Mouse (Mus musculus) heart, postnatal 0 days (tissue): ENCODE results near the gene Gon4l. TPM values are rescaled to one million over a fixed set of nuclear protein-coding genes. Genes with fewer than 3 reads are reported as not detected.
"Not testable (repeated sequence)": the region's sequence is repeated elsewhere in the genome, so short reads cannot be mapped to it uniquely, and the experiment has no call there.

Experiments used
- ATAC-seq: fragments of 200-750 bp; cut with Nextera tagmentation; 2 replicates; pipeline ENCODE4 v1.8.0; 2017; ENCODE audit warnings: low read depth, moderate number of reproducible peaks, moderate library complexity; ENCODE audit not compliant: insufficient read depth
- DNase-seq: peaks from one replicate; pipeline ENCODE4 v3.0.0-alpha.2; 2016; ENCODE audit warnings: low spot score
- H3K27ac ChIP-seq: fragments of 300-500 bp; sonication (generic); 2 replicates; pipeline ENCODE4 v1.5.1; 2014; ENCODE audit warnings: low read depth, mild to moderate bottlenecking
- H3K27me3 ChIP-seq: fragments of 300-500 bp; sonication (generic); 2 replicates; pipeline ENCODE4 v1.6.1; 2014; ENCODE audit warnings: low read length, mixed read lengths; ENCODE audit not compliant: control insufficient read depth, insufficient read depth
- H3K36me3 ChIP-seq: fragments of 300-500 bp; sonication (generic); replicated peaks from 2 replicates; pipeline ENCODE4 v1.6.1; 2014; ENCODE audit warnings: low read length, mixed read lengths; ENCODE audit not compliant: control insufficient read depth, insufficient read depth
- H3K4me1 ChIP-seq: fragments of 300-500 bp; sonication (generic); 2 replicates; pipeline ENCODE4 v1.6.1; 2014; ENCODE audit warnings: antibody characterized with exemption; ENCODE audit not compliant: control insufficient read depth, insufficient read depth
- H3K4me2 ChIP-seq: fragments of 300-500 bp; sonication (generic); 2 replicates; pipeline ENCODE4 v1.6.1; 2014; ENCODE audit warnings: low read depth, mild to moderate bottlenecking, low read length, moderate library complexity
- H3K4me3 ChIP-seq: fragments of 300-500 bp; sonication (generic); 2 replicates; pipeline ENCODE4 v1.5.1; 2014; ENCODE audit warnings: low read depth, low read length
- H3K9ac ChIP-seq: fragments of 300-500 bp; sonication (generic); replicated peaks from 2 replicates; pipeline ENCODE4 v1.6.1; 2014; ENCODE audit warnings: low read depth, low read length, mixed read lengths
- H3K9me3 ChIP-seq: fragments of 300-500 bp; sonication (generic); replicated peaks from 2 replicates; pipeline ENCODE4 v1.6.1; 2016; ENCODE audit warnings: low read length; ENCODE audit not compliant: control insufficient read depth
- CTCF ChIP-seq: IDR thresholded peaks from 2 replicates; pipeline ENCODE4 v1.5.1; 2016; ENCODE audit warnings: antibody characterized with exemption, control low read depth, low read depth
- EP300 ChIP-seq: IDR thresholded peaks from 2 replicates; pipeline ENCODE4 v1.6.1; 2016; ENCODE audit warnings: antibody characterized with exemption, low read depth
- WGBS: fragments of 180-500 bp; shearing (Covaris S2); extraction: QIAGEN DNeasy Blood & Tissue Kit; methylation state at CpG from one replicate; pipeline ENCODE4 v1.1.7; 2014; 5-methylcytosine and 5-hydroxymethylcytosine counted together
- polyA plus RNA-seq: library from polyadenylated mRNA; unstranded; fragments of >200 nt; fragmentation: Nextera tagmentation; extraction: Ambion mirVana; gene quantifications from 2 replicates; pipeline ENCODE4 v1.2.1, GENCODE M21; 2015
- total RNA-seq: library from RNA; depleted of rRNA; stranded (reverse); fragments of >200 nt; gene quantifications from 2 replicates; pipeline ENCODE4 v1.2.3, GENCODE M21; 2014; ENCODE audit warnings: low replicate concordance; rRNA removed

Gene Gon4l
- total RNA-seq (16.3 and 18.4 TPM in 2 replicates), polyA plus RNA-seq (3.8 and 4.2 TPM in 2 replicates)

- not testable (repeated sequence) for H3K9me3 ChIP-seq, H3K27ac ChIP-seq, H3K4me1 ChIP-seq, H3K27me3 ChIP-seq, H3K9ac ChIP-seq
- peak within 1 kb of the TSS; percentile 40 for H3K4me3 ChIP-seq
- H3K4me2 ChIP-seq = peak within 1 kb of the TSS; percentile 48
- 4% methylated on average over 25 of the region's 39 CpGs for WGBS
- DNase-seq (peak; percentile 9), ATAC-seq (peak; percentile 77)
- H3K36me3 ChIP-seq = peaks cover 14% of the 10 kb centered on the region
These were observed at the start of gene Gon4l for GRCm38 (mm10) chr3:88834951-88835491. Gene Gon4l, plus strand, starts transcription at chr3:88835231.

DNA sequence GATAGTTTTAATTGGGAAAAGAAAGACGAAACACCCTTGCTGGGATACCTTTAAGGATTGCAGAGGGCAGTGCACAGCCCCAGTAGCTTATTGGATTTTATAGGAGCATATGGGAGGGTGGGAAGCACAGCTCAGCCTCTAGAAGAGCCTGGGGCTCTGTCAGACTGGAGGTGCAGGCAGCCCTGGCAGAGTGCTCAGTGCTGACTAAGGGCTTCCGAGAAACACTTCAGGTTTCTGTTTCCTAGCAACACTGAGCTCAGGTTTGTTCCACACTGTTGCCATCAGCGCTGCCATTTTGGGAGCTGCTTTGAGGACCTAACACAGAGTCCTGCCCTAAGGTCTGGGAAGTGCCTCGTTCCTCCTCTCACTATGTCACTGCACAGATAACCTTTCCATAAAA is 48.7 kb upstream of the Gon4l start:
- DNase-seq = not testable (repeated sequence)
- peak; percentile 67 for ATAC-seq

GRCm38 (mm10) chr3:88786805-88787204 is 48.2 kb upstream of the Gon4l start:
- H3K4me3 ChIP-seq, H3K27me3 ChIP-seq, H3K9me3 ChIP-seq, DNase-seq, H3K27ac ChIP-seq, H3K4me1 ChIP-seq, H3K4me2 ChIP-seq, H3K9ac ChIP-seq: not testable (repeated sequence)
- no CpG with 5 or more reads among the region's 8 CpGs for WGBS
- H3K36me3 ChIP-seq = peaks cover 14% of the 10 kb centered on the region
- ATAC-seq = peak; percentile 27; the same call in 1 of the 2 replicates

More for the DNA sequence above, 48.7 kb upstream of the Gon4l start:
- not testable (repeated sequence) for H3K9ac ChIP-seq, H3K4me3 ChIP-seq, H3K4me1 ChIP-seq, H3K4me2 ChIP-seq, H3K27me3 ChIP-seq, H3K27ac ChIP-seq, H3K9me3 ChIP-seq
- 87% methylated on average over 1 of the region's 4 CpGs for WGBS
- H3K36me3 ChIP-seq = peaks cover 14% of the 10 kb centered on the region

DNA sequence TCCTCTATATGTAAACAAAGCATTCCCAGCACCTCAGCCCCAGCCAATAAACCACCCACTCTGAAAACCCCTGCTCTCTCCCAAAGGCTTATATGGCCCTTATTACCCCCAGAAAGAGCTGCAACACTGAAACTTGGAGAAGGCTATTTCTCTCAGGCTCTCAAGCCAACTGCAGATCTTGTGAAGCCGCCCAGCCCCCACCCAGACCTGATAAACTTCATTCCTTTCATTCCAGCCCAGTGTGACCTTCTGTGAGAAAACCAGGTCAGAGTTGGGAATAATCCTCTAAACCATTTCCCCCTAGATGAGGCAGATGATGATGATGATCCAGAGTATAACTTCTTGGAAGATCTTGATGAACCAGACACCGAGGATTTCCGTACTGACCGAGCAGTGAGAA is 47.0 kb upstream of the Gon4l start:
- H3K4me2 ChIP-seq, DNase-seq, H3K27ac ChIP-seq, H3K27me3 ChIP-seq, H3K4me3 ChIP-seq, H3K9ac ChIP-seq, H3K9me3 ChIP-seq, H3K4me1 ChIP-seq: not testable (repeated sequence)
- peak; percentile 79 for ATAC-seq
- no CpG with 5 or more reads among the region's 4 CpGs for WGBS
- peaks cover 14% of the 10 kb centered on the region for H3K36me3 ChIP-seq

DNA sequence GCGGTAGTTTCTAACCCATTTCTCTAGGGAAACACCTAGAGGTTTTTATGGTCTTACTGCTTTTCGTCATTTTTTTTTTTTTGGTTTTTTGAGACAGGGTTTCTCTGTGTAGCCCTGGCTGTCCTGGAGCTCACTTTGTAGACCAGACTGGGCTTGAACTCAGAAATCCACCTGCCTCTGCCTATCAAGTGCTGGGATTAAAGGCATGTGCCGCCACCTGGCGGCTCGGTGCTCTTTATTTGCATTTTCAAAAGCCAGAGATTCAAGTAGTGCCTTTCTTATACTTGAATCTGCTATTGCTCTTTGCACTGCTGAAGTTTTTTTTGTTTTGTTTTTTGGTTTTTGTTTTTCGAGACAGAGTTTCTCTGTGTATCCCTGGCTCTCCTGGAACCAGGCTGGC is 37.5 kb upstream of the Gon4l start:
- not testable (repeated sequence) for H3K4me2 ChIP-seq, H3K27me3 ChIP-seq, H3K36me3 ChIP-seq, DNase-seq, H3K9me3 ChIP-seq, H3K4me1 ChIP-seq, H3K4me3 ChIP-seq, H3K27ac ChIP-seq, H3K9ac ChIP-seq, ATAC-seq
- WGBS = 85% methylated on average over 6 of the region's 6 CpGs

GRCm38 (mm10) chr3:88803910-88804540 is 31.0 kb upstream of the Gon4l start:
- H3K4me2 ChIP-seq = no peak overlapping the region
- WGBS = 87% methylated on average over 5 of the region's 5 CpGs
- H3K27ac ChIP-seq = no peak overlapping the region
- TF ChIP-seq EP300 = no peak
- TF ChIP-seq CTCF = no peak
- no peaks in the 10 kb centered on the region for H3K9me3 ChIP-seq
- H3K4me1 ChIP-seq = no peaks in the 10 kb centered on the region
- peaks cover 12% of the 10 kb centered on the region; the same call in 1 of the 2 replicates for H3K36me3 ChIP-seq
- no peak overlapping the region for H3K9ac ChIP-seq
- no peak for ATAC-seq
- H3K27me3 ChIP-seq = no peaks in the 10 kb centered on the region
- no peak for DNase-seq
- H3K4me3 ChIP-seq = no peak overlapping the region
